Mouse (Mus musculus): ENCODE results near the gene Smyd2. TPM values are rescaled to one million over a fixed set of nuclear protein-coding genes. Genes with fewer than 3 reads are reported as not detected.

Gene Smyd2
- total and polyA plus RNA-seq, 3 experiments = 140 to 146 TPM; not detected in 1

GRCm38 (mm10) chr1:189927644-189928043 is 5.5 kb upstream of the Smyd2 start (continued):
- TF ChIP-seq EP300 (IDR thresholded peaks at IDR 0.05; ENCODE audit: low read depth in 1 of 2, low read length in 2 of 2) = no peak

GRCm38 (mm10) chr1:189926279-189926678 is 4.1 kb upstream of the Smyd2 start:
- no peaks in the 10 kb centered on the region for H3K9me3 ChIP-seq (replicated peaks; ENCODE audit: insufficient read depth, low read length)
- DNase-seq (ENCODE audit: low read depth, low spot score) = no peak
- no peak overlapping the region for H3K27ac ChIP-seq (ENCODE audit: control insufficient read depth, low read depth, low read length)
- H3K79me2 ChIP-seq (ENCODE audit: control insufficient read depth, insufficient read depth, low read length, poor library complexity) = peaks cover 15% of the 10 kb centered on the region
- peaks cover 0 to 5% of the 10 kb centered on the region in 2 experiments; a peak in 2 of 4 replicates for H3K4me1 ChIP-seq (ENCODE audit: control insufficient read depth in 1 of 2, insufficient read depth in 2 of 2, low read length in 2 of 2)
- H3K27me3 ChIP-seq (ENCODE audit: control insufficient read depth in 1 of 2, insufficient read depth in 2 of 2, low read length in 2 of 2) = no peaks in the 10 kb centered on the region
- TF ChIP-seq ELF1 (IDR thresholded peaks at IDR 0.05; ENCODE audit: low read depth, low read length) (no peak), MAFK (IDR thresholded peaks at IDR 0.05; ENCODE audit: borderline replicate concordance, low read depth, low read length) (no peak), NELFE (IDR thresholded peaks at IDR 0.05; ENCODE audit: low read depth, low read length) (no peak), ETS1 (IDR thresholded peaks at IDR 0.05; ENCODE audit: low read depth, low read length) (no peak), BHLHE40 (IDR thresholded peaks at IDR 0.05; ENCODE audit: borderline replicate concordance, low read depth, low read length) (no peak), EP300 (IDR thresholded peaks at IDR 0.05; ENCODE audit: low read depth in 1 of 2, low read length in 2 of 2) (no peak), GABPA (IDR thresholded peaks at IDR 0.05; ENCODE audit: low read depth, low read length) (no peak), MYB (IDR thresholded peaks at IDR 0.05; ENCODE audit: low read depth, low read length) (no peak), UBTF (IDR thresholded peaks at IDR 0.05; ENCODE audit: borderline replicate concordance, insufficient read depth, low read depth, low read length) (no peak), TCF12 (IDR thresholded peaks at IDR 0.05; ENCODE audit: low read depth, low read length) (no peak)
- no peak overlapping the region for H3K4me3 ChIP-seq (ENCODE audit: control insufficient read depth in 1 of 2, insufficient read depth in 1 of 2, low read depth in 2 of 2, low read length in 2 of 2)
- peaks cover 0 to 4% of the 10 kb centered on the region in 2 experiments; a peak in 2 of 4 replicates for H3K36me3 ChIP-seq (ENCODE audit: control insufficient read depth in 1 of 2, insufficient read depth in 2 of 2, low read length in 2 of 2)
- no peak overlapping the region for H3K9ac ChIP-seq (ENCODE audit: control insufficient read depth, low read depth, low read length, poor library complexity, severe bottlenecking)

- TF ChIP-seq ZKSCAN1 (IDR thresholded peaks at IDR 0.05; ENCODE audit: low read depth, low read length) (no peak), POLR2A (IDR thresholded peaks at IDR 0.05; ENCODE audit: control insufficient read depth in 1 of 2, insufficient read depth in 1 of 2, low read depth in 1 of 2, low read length in 2 of 2, poor library complexity in 1 of 2) (no peak), UBTF (IDR thresholded peaks at IDR 0.05; ENCODE audit: borderline replicate concordance, insufficient read depth, low read depth, low read length) (no peak), MAZ (IDR thresholded peaks at IDR 0.05; ENCODE audit: low read depth, low read length) (no peak), ZC3H11A (IDR thresholded peaks at IDR 0.05; ENCODE audit: low read depth, low read length) (no peak), TAL1 (IDR thresholded peaks at IDR 0.05; ENCODE audit: low read length) (no peak), NELFE (IDR thresholded peaks at IDR 0.05; ENCODE audit: low read depth, low read length) (no peak), E2F4 (IDR thresholded peaks at IDR 0.05; ENCODE audit: borderline replicate concordance, low read depth, low read length) (no peak), MYB (IDR thresholded peaks at IDR 0.05; ENCODE audit: low read depth, low read length) (no peak), SIN3A (IDR thresholded peaks at IDR 0.05; ENCODE audit: low read length) (no peak), HCFC1 (IDR thresholded peaks at IDR 0.05; ENCODE audit: low read depth, low read length) (no peak), GABPA (IDR thresholded peaks at IDR 0.05; ENCODE audit: low read depth, low read length) (no peak), TBP (IDR thresholded peaks at IDR 0.05; ENCODE audit: low read depth, low read length) (no peak), RCOR1 (IDR thresholded peaks at IDR 0.05; ENCODE audit: low read depth, low read length) (no peak), USF2 (IDR thresholded peaks at IDR 0.05; ENCODE audit: borderline replicate concordance in 1 of 2, insufficient read depth in 1 of 2, low read depth in 1 of 2, low read length in 2 of 2) (no peak), CHD2 (IDR thresholded peaks at IDR 0.05; ENCODE audit: low read length) (no peak), MAFK (IDR thresholded peaks at IDR 0.05; ENCODE audit: borderline replicate concordance, low read depth, low read length) (no peak), JUND (IDR thresholded peaks at IDR 0.05; ENCODE audit: low read depth, low read length) (no peak)
- peaks cover 34% of the 10 kb centered on the region for H3K79me2 ChIP-seq (ENCODE audit: control insufficient read depth, insufficient read depth, low read length, poor library complexity)
- no peaks in the 10 kb centered on the region for H3K27me3 ChIP-seq (ENCODE audit: control insufficient read depth in 1 of 2, insufficient read depth in 2 of 2, low read length in 2 of 2)
- no peak overlapping the region for H3K4me3 ChIP-seq (ENCODE audit: control insufficient read depth in 1 of 2, insufficient read depth in 1 of 2, low read depth in 2 of 2, low read length in 2 of 2)
- peaks cover 0 to 8% of the 10 kb centered on the region in 2 experiments; a peak in 2 of 4 replicates for H3K36me3 ChIP-seq (ENCODE audit: control insufficient read depth in 1 of 2, insufficient read depth in 2 of 2, low read length in 2 of 2)
- peaks cover 0 to 16% of the 10 kb centered on the region in 2 experiments; a peak in 2 of 4 replicates for H3K4me1 ChIP-seq (ENCODE audit: control insufficient read depth in 1 of 2, insufficient read depth in 2 of 2, low read length in 2 of 2)
- no peak for DNase-seq (ENCODE audit: low read depth, low spot score)
- H3K9ac ChIP-seq (ENCODE audit: control insufficient read depth, low read depth, low read length, poor library complexity, severe bottlenecking) = no peak overlapping the region
- no peak overlapping the region for H3K27ac ChIP-seq (ENCODE audit: control insufficient read depth, low read depth, low read length)
- no peaks in the 10 kb centered on the region for H3K9me3 ChIP-seq (replicated peaks; ENCODE audit: insufficient read depth, low read length)
These were observed 1.9 kb upstream of the Smyd2 start for GRCm38 (mm10) chr1:189923871-189924568.

Data from MEL (cell line).